Mouse (Mus musculus): ENCODE data around the gene Ficd. TPM values are rescaled to one million over a fixed set of nuclear protein-coding genes. Genes with fewer than 3 reads are reported as not detected.

Ficd gene
- polyA plus RNA-seq, 1 experiment, result 15.3 TPM

GRCm38 (mm10) chr5:113700388-113701023 lies 35.1 kb upstream of the Ficd start:
- H3K27ac ChIP-seq (ENCODE audit: insufficient read depth, low read length), result no peak overlapping the region
- WGBS, result 88% methylated on average over 19 of the region's 19 CpGs
- no peak for TF ChIP-seq POLR2A (IDR thresholded peaks at IDR 0.05; ENCODE audit: borderline replicate concordance, insufficient read depth, low read length)
- no peak for TF ChIP-seq CTCF (IDR thresholded peaks at IDR 0.05; ENCODE audit: borderline replicate concordance, insufficient read depth, low read depth, low read length)
- no peaks in the 10 kb centered on the region for H3K27me3 ChIP-seq (ENCODE audit: control insufficient read depth, insufficient read depth, low read length)
- no peak overlapping the region for H3K4me3 ChIP-seq (replicated peaks; ENCODE audit: insufficient read depth, low read depth, low read length)
- no peak for DNase-seq
- no peaks in the 10 kb centered on the region for H3K4me1 ChIP-seq (ENCODE audit: control insufficient read depth, insufficient read depth, low read length)

- no peak for DNase-seq
- no peak for TF ChIP-seq POLR2A (IDR thresholded peaks at IDR 0.05; ENCODE audit: borderline replicate concordance, insufficient read depth, low read length)
- TF ChIP-seq CTCF (IDR thresholded peaks at IDR 0.05; ENCODE audit: borderline replicate concordance, insufficient read depth, low read depth, low read length), result no peak
- no peaks in the 10 kb centered on the region for H3K4me1 ChIP-seq (ENCODE audit: control insufficient read depth, insufficient read depth, low read length)
- 85% methylated on average over 21 of the region's 21 CpGs for WGBS
- no peak overlapping the region for H3K27ac ChIP-seq (ENCODE audit: insufficient read depth, low read length)
- no peaks in the 10 kb centered on the region for H3K27me3 ChIP-seq (ENCODE audit: control insufficient read depth, insufficient read depth, low read length)
- no peak overlapping the region for H3K4me3 ChIP-seq (replicated peaks; ENCODE audit: insufficient read depth, low read depth, low read length)
Observed at GRCm38 (mm10) chr5:113703803-113704585, 31.6 kb upstream of the Ficd start.

DNA sequence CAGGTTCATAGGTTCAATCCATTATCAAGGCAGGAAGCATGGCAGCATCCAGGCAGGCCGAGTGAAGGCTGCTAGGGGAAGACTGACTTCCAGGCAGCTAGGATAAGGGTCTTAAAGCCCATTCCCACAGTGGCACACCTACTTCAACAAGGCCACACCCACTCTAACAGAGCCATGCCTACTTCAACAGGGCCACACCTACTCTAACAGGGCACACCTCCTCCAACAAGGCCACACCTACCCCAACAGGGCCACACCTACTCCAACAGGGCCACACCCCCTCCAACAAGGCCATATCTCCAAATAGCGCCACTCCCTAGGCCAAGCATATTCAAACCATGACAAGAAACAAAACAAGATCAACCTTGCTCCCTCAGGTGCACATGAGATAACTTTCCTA lies 22.7 kb upstream of the Ficd start:
- H3K4me1 ChIP-seq (ENCODE audit: control insufficient read depth, insufficient read depth, low read length), result peaks cover 7% of the 10 kb centered on the region
- no peak overlapping the region for H3K4me3 ChIP-seq (replicated peaks; ENCODE audit: insufficient read depth, low read depth, low read length)
- no peak for TF ChIP-seq CTCF (IDR thresholded peaks at IDR 0.05; ENCODE audit: borderline replicate concordance, insufficient read depth, low read depth, low read length)
- no peak for TF ChIP-seq POLR2A (IDR thresholded peaks at IDR 0.05; ENCODE audit: borderline replicate concordance, insufficient read depth, low read length)
- H3K27ac ChIP-seq (ENCODE audit: insufficient read depth, low read length), result no peak overlapping the region
- H3K27me3 ChIP-seq (ENCODE audit: control insufficient read depth, insufficient read depth, low read length), result no peaks in the 10 kb centered on the region
- 90% methylated on average over 2 of the region's 2 CpGs for WGBS
- no peak for DNase-seq

- H3K4me3 ChIP-seq (replicated peaks; ENCODE audit: insufficient read depth, low read depth, low read length), result no peak overlapping the region
- H3K27me3 ChIP-seq (ENCODE audit: control insufficient read depth, insufficient read depth, low read length), result no peaks in the 10 kb centered on the region
- 34% methylated on average over 12 of the region's 12 CpGs for WGBS
- no peak for TF ChIP-seq POLR2A (IDR thresholded peaks at IDR 0.05; ENCODE audit: borderline replicate concordance, insufficient read depth, low read length)
- no peak for TF ChIP-seq CTCF (IDR thresholded peaks at IDR 0.05; ENCODE audit: borderline replicate concordance, insufficient read depth, low read depth, low read length)
- peaks cover 29% of the 10 kb centered on the region for H3K4me1 ChIP-seq (ENCODE audit: control insufficient read depth, insufficient read depth, low read length)
- peak in 1 of 2 experiments; percentile 44 for DNase-seq
- H3K27ac ChIP-seq (ENCODE audit: insufficient read depth, low read length), result peak overlapping the region; percentile 56; the same call in 1 of the 2 replicates
Observed at GRCm38 (mm10) chr5:113716581-113717388, 18.8 kb upstream of the Ficd start.

- Histone ChIP-seq H3K27ac (ENCODE audit: insufficient read depth, low read length) (peak overlapping the region; percentile 69), H3K27me3 (ENCODE audit: control insufficient read depth, insufficient read depth, low read length) (no peaks in the 10 kb centered on the region), H3K4me1 (ENCODE audit: control insufficient read depth, insufficient read depth, low read length) (peaks cover 45% of the 10 kb centered on the region), H3K4me3 (replicated peaks; ENCODE audit: insufficient read depth, low read depth, low read length) (no peak overlapping the region)
- peak; percentile 70 to 76 for DNase-seq
- TF ChIP-seq CTCF (IDR thresholded peaks at IDR 0.05; ENCODE audit: borderline replicate concordance, insufficient read depth, low read depth, low read length), result no peak
- TF ChIP-seq POLR2A (IDR thresholded peaks at IDR 0.05; ENCODE audit: borderline replicate concordance, insufficient read depth, low read length), result no peak
- 9% methylated on average over 8 of the region's 8 CpGs for WGBS
Observed at GRCm38 (mm10) chr5:113719221-113719661, 16.4 kb upstream of the Ficd start.

GRCm38 (mm10) chr5:113722224-113723013 lies 13.2 kb upstream of the Ficd start:
- Histone ChIP-seq H3K27me3 (ENCODE audit: control insufficient read depth, insufficient read depth, low read length) (no peaks in the 10 kb centered on the region), H3K27ac (ENCODE audit: insufficient read depth, low read length) (peak overlapping the region; percentile 98), H3K4me1 (ENCODE audit: control insufficient read depth, insufficient read depth, low read length) (peaks cover 49% of the 10 kb centered on the region), H3K4me3 (replicated peaks; ENCODE audit: insufficient read depth, low read depth, low read length) (no peak overlapping the region)
- WGBS, result 41% methylated on average over 10 of the region's 10 CpGs
- no peak for TF ChIP-seq POLR2A (IDR thresholded peaks at IDR 0.05; ENCODE audit: borderline replicate concordance, insufficient read depth, low read length)
- peak; percentile 56 for TF ChIP-seq CTCF (IDR thresholded peaks at IDR 0.05; ENCODE audit: borderline replicate concordance, insufficient read depth, low read depth, low read length)
- DNase-seq, result peak; percentile 71 to 77
